Mouse (Mus musculus): Measurements from ENCODE around the gene Amigo1.
A peak's percentile ranks its signal among the peaks of the same experiment; 100 is the strongest.
"Not testable (repeated sequence)": the region's sequence is repeated elsewhere in the genome, so short reads cannot be mapped to it uniquely, and the experiment has no call there.

The Amigo1 gene

GRCm38 (mm10) chr3:108209946-108210770, 24.0 kb downstream of the Amigo1 start:
- DNase-seq (ENCODE audit: low spot score), result peak; percentile 95

GRCm38 (mm10) chr3:108210771-108211139, 24.6 kb downstream of the Amigo1 start, which contains the start of gene Atxn7l2:
Gene Atxn7l2 (minus strand): TSS chr3:108210934.
- no peak for DNase-seq (ENCODE audit: low spot score)

- DNase-seq (ENCODE audit: low spot score), result no peak
Measured at GRCm38 (mm10) chr3:108211845-108212244, 25.7 kb downstream of the Amigo1 start.

GRCm38 (mm10) chr3:108212406-108212805, 26.3 kb downstream of the Amigo1 start:
- DNase-seq (ENCODE audit: low spot score), result no peak

- no peak for DNase-seq (ENCODE audit: low spot score)
Measured at GRCm38 (mm10) chr3:108214734-108215133, 28.6 kb downstream of the Amigo1 start.

- no peak for DNase-seq (ENCODE audit: low spot score)
Measured at GRCm38 (mm10) chr3:108220661-108221060, 34.5 kb downstream of the Amigo1 start.

GRCm38 (mm10) chr3:108225711-108226557, 39.8 kb downstream of the Amigo1 start:
- DNase-seq (ENCODE audit: low spot score), result no peak

- peak; percentile 33 for DNase-seq (ENCODE audit: low spot score)
Measured at GRCm38 (mm10) chr3:108226558-108227350, 40.6 kb downstream of the Amigo1 start, which contains the start of gene Sypl2. Gene Sypl2 (minus strand): TSS chr3:108226648.

- no peak for DNase-seq (ENCODE audit: low spot score)
Measured at GRCm38 (mm10) chr3:108227521-108227920, 41.4 kb downstream of the Amigo1 start.

GRCm38 (mm10) chr3:108231646-108232045, 45.5 kb downstream of the Amigo1 start:
- no peak for DNase-seq (ENCODE audit: low spot score)

GRCm38 (mm10) chr3:108237474-108238102, 51.5 kb downstream of the Amigo1 start:
- DNase-seq (ENCODE audit: low spot score), result not testable (repeated sequence)

GRCm38 (mm10) chr3:108241243-108241839, 55.2 kb downstream of the Amigo1 start:
- DNase-seq (ENCODE audit: low spot score), result no peak
